Mouse (Mus musculus) hindbrain, embryonic 10.5 days (tissue): ENCODE data around the gene Cxcl9. TPM values are rescaled to one million over a fixed set of nuclear protein-coding genes. Genes with fewer than 3 reads are reported as not detected.
"Not testable (repeated sequence)": the region's sequence is repeated elsewhere in the genome, so short reads cannot be mapped to it uniquely, and the experiment has no call there.

Source experiments
- DNase-seq: peaks from one replicate; pipeline ENCODE4 v3.0.0-alpha.2; 2017; ENCODE audit warnings: low spot score
- H3K27ac ChIP-seq: fragments of 300-500 bp; sonication (generic); 2 replicates; pipeline ENCODE4 v1.5.1; 2016; ENCODE audit warnings: mild to moderate bottlenecking, moderate library complexity
- H3K27me3 ChIP-seq: fragments of 300-500 bp; sonication (generic); 2 replicates; pipeline ENCODE4 v1.6.1; 2016; ENCODE audit warnings: mild to moderate bottlenecking; ENCODE audit not compliant: poor library complexity, insufficient read depth, severe bottlenecking
- H3K36me3 ChIP-seq: fragments of 300-500 bp; sonication (generic); 2 replicates; pipeline ENCODE4 v1.6.1; 2016; ENCODE audit warnings: mild to moderate bottlenecking, moderate library complexity
- H3K4me1 ChIP-seq: fragments of 300-500 bp; sonication (generic); replicated peaks from 2 replicates; pipeline ENCODE4 v1.6.1; 2016; ENCODE audit warnings: mild to moderate bottlenecking
- H3K4me3 ChIP-seq: fragments of 300-500 bp; sonication (generic); 2 replicates; pipeline ENCODE4 v1.5.1; 2016; ENCODE audit warnings: mild to moderate bottlenecking, moderate library complexity
- H3K9me3 ChIP-seq: fragments of 300-500 bp; sonication (generic); 2 replicates; pipeline ENCODE4 v1.6.1; 2016; ENCODE audit warnings: mild to moderate bottlenecking, moderate library complexity
- WGBS: fragments of 180-500 bp; shearing (Covaris S2); methylation state at CpG from one replicate; pipeline ENCODE4 v1.1.7; 2016; 5-methylcytosine and 5-hydroxymethylcytosine counted together
- polyA plus RNA-seq: library from polyadenylated mRNA; unstranded; fragments of >200 nt; fragmentation: Nextera tagmentation; extraction: Ambion mirVana; gene quantifications from 2 replicates; pipeline ENCODE4 v1.2.1, GENCODE M21; 2016

Cxcl9 gene
- polyA plus RNA-seq, 1 experiment from 2014 or later, result not detected

DNA sequence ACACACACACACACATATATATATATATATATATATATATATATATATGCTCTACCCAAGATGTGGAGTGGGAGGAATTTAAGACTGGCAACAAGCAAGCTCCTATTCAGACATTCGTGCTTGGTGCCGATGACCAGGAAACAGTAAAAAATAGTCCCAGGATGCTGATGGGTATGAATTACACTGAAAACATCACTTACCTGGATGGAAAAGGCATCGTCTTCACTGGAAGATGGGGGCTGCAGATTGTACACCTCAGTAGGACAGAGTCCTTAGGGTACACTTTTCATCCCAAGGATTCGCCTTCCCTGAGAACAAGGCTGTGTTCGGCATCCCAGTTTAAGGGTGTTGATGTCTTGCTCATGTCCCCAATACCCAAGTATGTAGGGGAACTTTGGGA is 36.1 kb upstream of the Cxcl9 start:
- Histone ChIP-seq H3K27me3 (no peaks in the 10 kb centered on the region), H3K4me1 (peaks cover 5% of the 10 kb centered on the region; the same call in 1 of the 2 replicates), H3K36me3 (no peaks in the 10 kb centered on the region), H3K27ac (no peak overlapping the region), H3K4me3 (no peak overlapping the region), H3K9me3 (no peaks in the 10 kb centered on the region)
- 90% methylated on average over 5 of the region's 5 CpGs for WGBS
- DNase-seq, result no peak

DNA sequence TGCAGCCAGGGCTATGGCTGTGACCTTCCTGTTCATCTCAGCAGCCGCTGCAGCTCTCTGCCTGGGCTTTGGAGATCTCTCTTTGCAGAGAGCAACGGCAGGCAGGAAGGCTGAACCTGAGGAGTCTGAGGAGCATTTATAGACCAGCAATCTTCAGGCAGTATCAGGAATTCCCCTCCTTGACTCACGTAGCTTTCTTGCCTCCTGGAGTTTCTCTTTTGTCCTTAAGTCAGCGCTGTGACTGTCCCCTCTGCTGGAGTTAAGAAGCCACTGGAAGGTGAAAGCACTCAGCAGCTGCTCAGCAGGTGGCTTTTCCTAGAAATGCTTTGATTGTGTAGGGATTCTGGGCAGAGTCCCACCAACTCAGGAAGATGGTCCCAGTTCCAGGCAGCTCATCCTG is 35.3 kb upstream of the Cxcl9 start:
- Histone ChIP-seq H3K27ac (no peak overlapping the region), H3K4me3 (no peak overlapping the region), H3K36me3 (no peaks in the 10 kb centered on the region), H3K27me3 (no peaks in the 10 kb centered on the region), H3K4me1 (peaks cover 5% of the 10 kb centered on the region; the same call in 1 of the 2 replicates), H3K9me3 (no peaks in the 10 kb centered on the region)
- no peak for DNase-seq
- WGBS, result 7% methylated on average over 4 of the region's 4 CpGs

DNA sequence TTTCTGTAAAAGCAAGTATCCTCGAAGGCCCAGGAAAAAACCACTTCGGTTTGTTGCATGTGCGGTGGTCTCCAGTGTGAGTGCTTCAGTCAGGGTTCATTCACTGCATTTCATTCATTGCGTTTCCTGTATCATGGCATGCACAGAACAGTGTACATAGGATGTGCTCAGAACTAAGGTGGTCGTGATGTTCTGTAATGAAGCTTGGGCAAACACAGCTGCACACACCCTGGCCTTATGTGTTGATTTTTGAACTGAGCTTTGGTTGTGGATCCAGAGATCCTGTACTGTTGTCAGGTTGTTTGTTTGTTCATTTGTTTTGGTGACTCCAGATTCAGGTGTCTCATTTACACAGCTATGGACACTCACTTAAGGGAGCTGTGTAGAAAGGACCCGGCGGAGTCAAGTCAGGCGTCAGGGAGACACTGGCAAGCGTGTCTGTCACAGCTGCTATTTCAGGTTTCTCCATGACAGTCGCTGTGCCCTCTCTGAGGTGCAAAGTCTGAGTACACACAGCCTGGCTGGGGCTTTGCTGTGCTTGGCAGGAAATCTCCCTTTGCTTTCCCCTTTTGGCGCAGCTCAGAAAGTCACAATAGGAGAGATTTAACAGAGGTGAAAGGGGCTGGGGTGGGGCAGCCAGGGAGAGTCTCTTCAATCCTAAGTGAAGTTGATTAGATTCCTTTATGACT is 31.0 kb upstream of the Cxcl9 start:
- H3K4me1 ChIP-seq, result peaks cover 5% of the 10 kb centered on the region; the same call in 1 of the 2 replicates
- H3K4me3 ChIP-seq, result no peak overlapping the region
- 80% methylated on average over 11 of the region's 11 CpGs for WGBS
- no peak overlapping the region for H3K27ac ChIP-seq
- no peaks in the 10 kb centered on the region for H3K36me3 ChIP-seq
- H3K27me3 ChIP-seq, result no peaks in the 10 kb centered on the region
- DNase-seq, result no peak
- no peaks in the 10 kb centered on the region for H3K9me3 ChIP-seq

DNA sequence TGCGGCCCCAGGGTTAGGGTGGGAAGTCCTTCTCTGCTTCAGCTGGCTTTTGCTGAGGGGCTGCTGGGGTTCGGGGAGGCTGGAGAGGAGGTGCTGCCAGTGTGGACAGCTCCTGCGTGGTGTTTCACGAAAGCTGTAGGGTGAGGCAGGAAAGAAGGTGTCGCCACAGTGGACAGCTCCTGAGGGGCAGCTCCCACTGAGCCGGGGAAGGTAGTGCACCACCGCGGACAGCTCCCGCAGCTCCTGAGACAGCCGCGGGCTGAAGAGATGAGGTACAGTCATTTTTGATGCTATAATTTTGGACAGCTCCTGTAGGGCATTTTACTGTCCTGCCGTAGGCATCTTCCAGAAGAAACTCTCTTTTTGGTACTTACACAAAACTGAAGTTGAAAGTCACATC is 30.2 kb upstream of the Cxcl9 start:
- DNase-seq, result no peak
- 55% methylated on average over 12 of the region's 12 CpGs for WGBS

GRCm38 (mm10) chr5:92353517-92353916 is 25.6 kb upstream of the Cxcl9 start:
- Histone ChIP-seq H3K4me1 (peaks cover 8% of the 10 kb centered on the region; the same call in 1 of the 2 replicates), H3K27me3 (peaks cover 7% of the 10 kb centered on the region), H3K27ac (no peak overlapping the region), H3K36me3 (no peaks in the 10 kb centered on the region), H3K9me3 (no peaks in the 10 kb centered on the region), H3K4me3 (no peak overlapping the region)
- WGBS, result 65% methylated on average over 11 of the region's 11 CpGs
- DNase-seq, result no peak

More for the DNA sequence above, 30.2 kb upstream of the Cxcl9 start:
- H3K27ac ChIP-seq, result no peak overlapping the region
- no peaks in the 10 kb centered on the region for H3K27me3 ChIP-seq
- H3K9me3 ChIP-seq, result no peaks in the 10 kb centered on the region
- H3K4me1 ChIP-seq, result peaks cover 5% of the 10 kb centered on the region; the same call in 1 of the 2 replicates
- no peak overlapping the region for H3K4me3 ChIP-seq
- no peaks in the 10 kb centered on the region for H3K36me3 ChIP-seq

GRCm38 (mm10) chr5:92352716-92353115 is 24.8 kb upstream of the Cxcl9 start:
- H3K36me3 ChIP-seq, H3K4me1 ChIP-seq, H3K27ac ChIP-seq, DNase-seq, H3K4me3 ChIP-seq, H3K9me3 ChIP-seq: not testable (repeated sequence)
- WGBS, result 74% methylated on average over 4 of the region's 4 CpGs
- peaks cover 15% of the 10 kb centered on the region for H3K27me3 ChIP-seq

DNA sequence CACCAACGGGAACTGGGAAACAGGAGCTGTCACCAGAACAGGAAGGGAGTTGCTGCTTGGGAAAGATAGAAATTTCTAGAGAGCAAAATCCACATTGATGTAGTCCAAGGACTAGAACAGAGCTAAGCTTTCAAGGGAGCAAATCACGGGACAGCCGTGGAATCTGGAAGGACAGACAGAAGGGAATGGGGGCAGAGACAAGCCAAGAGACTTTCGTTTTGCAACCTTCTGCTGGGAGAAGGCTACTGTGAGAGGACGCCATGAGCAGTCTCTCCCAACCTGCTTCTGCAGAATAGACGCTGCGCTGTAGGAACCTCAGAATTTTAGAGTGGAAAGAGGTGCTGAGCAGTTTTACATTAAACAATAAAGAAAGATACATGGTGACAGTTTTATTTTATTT is 21.9 kb upstream of the Cxcl9 start:
- Histone ChIP-seq H3K36me3 (no peaks in the 10 kb centered on the region), H3K27ac (no peak overlapping the region), H3K4me1 (peaks cover 8% of the 10 kb centered on the region; the same call in 1 of the 2 replicates), H3K9me3 (no peaks in the 10 kb centered on the region), H3K4me3 (no peak overlapping the region), H3K27me3 (peaks cover 17% of the 10 kb centered on the region)
- 85% methylated on average over 7 of the region's 7 CpGs for WGBS
- DNase-seq, result no peak

- peak within 1 kb of the TSS; percentile 25 for H3K4me3 ChIP-seq
- WGBS, result 23% methylated on average over 14 of the region's 14 CpGs
- DNase-seq, result peak; percentile 39
- H3K36me3 ChIP-seq, result no peaks in the 10 kb centered on the region
- H3K9me3 ChIP-seq, result no peaks in the 10 kb centered on the region
- H3K27ac ChIP-seq, result no peak within 1 kb of the TSS
- peaks cover 17% of the 10 kb centered on the region for H3K27me3 ChIP-seq
- peaks cover 8% of the 10 kb centered on the region; the same call in 1 of the 2 replicates for H3K4me1 ChIP-seq
Measured at GRCm38 (mm10) chr5:92348794-92349413, 21.0 kb upstream of the Cxcl9 start, which contains the start of gene Cxcl10. Gene Cxcl10, minus strand, starts transcription at chr5:92348889.

GRCm38 (mm10) chr5:92345006-92345405 is 17.1 kb upstream of the Cxcl9 start:
- Histone ChIP-seq H3K9me3 (no peaks in the 10 kb centered on the region), H3K4me3 (no peak overlapping the region), H3K27me3 (peaks cover 17% of the 10 kb centered on the region), H3K27ac (no peak overlapping the region), H3K4me1 (peaks cover 4% of the 10 kb centered on the region; the same call in 1 of the 2 replicates), H3K36me3 (no peaks in the 10 kb centered on the region)
- no peak for DNase-seq
- WGBS, result 84% methylated on average over 8 of the region's 8 CpGs

GRCm38 (mm10) chr5:92340606-92341005 is 12.7 kb upstream of the Cxcl9 start:
- 77% methylated on average over 4 of the region's 4 CpGs for WGBS
- H3K27me3 ChIP-seq, result no peaks in the 10 kb centered on the region
- no peak for DNase-seq
- no peaks in the 10 kb centered on the region for H3K4me1 ChIP-seq
- H3K9me3 ChIP-seq, result no peaks in the 10 kb centered on the region
- no peak overlapping the region for H3K4me3 ChIP-seq
- H3K36me3 ChIP-seq, result no peaks in the 10 kb centered on the region
- no peak overlapping the region for H3K27ac ChIP-seq

GRCm38 (mm10) chr5:92336743-92337142 is 8.9 kb upstream of the Cxcl9 start:
- Histone ChIP-seq H3K36me3 (no peaks in the 10 kb centered on the region), H3K27me3 (no peaks in the 10 kb centered on the region), H3K27ac (no peak overlapping the region), H3K4me3 (no peak overlapping the region), H3K9me3 (no peaks in the 10 kb centered on the region), H3K4me1 (no peaks in the 10 kb centered on the region)
- no peak for DNase-seq
- WGBS, result 86% methylated on average over 3 of the region's 3 CpGs

- no peaks in the 10 kb centered on the region for H3K27me3 ChIP-seq
- no peak for DNase-seq
- H3K4me1 ChIP-seq, result no peaks in the 10 kb centered on the region
- no peak overlapping the region for H3K27ac ChIP-seq
- no peaks in the 10 kb centered on the region for H3K36me3 ChIP-seq
- no peak overlapping the region for H3K4me3 ChIP-seq
- 84% methylated on average over 9 of the region's 9 CpGs for WGBS
- no peaks in the 10 kb centered on the region for H3K9me3 ChIP-seq
Measured at GRCm38 (mm10) chr5:92332359-92332840, 4.5 kb upstream of the Cxcl9 start.

- 92% methylated on average over 17 of the region's 17 CpGs for WGBS
- no peaks in the 10 kb centered on the region for H3K27me3 ChIP-seq
- no peaks in the 10 kb centered on the region for H3K9me3 ChIP-seq
- H3K4me1 ChIP-seq, result no peaks in the 10 kb centered on the region
- no peaks in the 10 kb centered on the region for H3K36me3 ChIP-seq
- no peak for DNase-seq
- H3K27ac ChIP-seq, result no peak within 1 kb of the TSS
- no peak within 1 kb of the TSS for H3K4me3 ChIP-seq
Measured at GRCm38 (mm10) chr5:92331635-92332338, 3.9 kb upstream of the Cxcl9 start, which contains the start of gene Art3. Gene Art3, plus strand, starts transcription at chr5:92331827.
